Mouse (Mus musculus): ENCODE measurements around the gene Nr1d1.

DNA sequence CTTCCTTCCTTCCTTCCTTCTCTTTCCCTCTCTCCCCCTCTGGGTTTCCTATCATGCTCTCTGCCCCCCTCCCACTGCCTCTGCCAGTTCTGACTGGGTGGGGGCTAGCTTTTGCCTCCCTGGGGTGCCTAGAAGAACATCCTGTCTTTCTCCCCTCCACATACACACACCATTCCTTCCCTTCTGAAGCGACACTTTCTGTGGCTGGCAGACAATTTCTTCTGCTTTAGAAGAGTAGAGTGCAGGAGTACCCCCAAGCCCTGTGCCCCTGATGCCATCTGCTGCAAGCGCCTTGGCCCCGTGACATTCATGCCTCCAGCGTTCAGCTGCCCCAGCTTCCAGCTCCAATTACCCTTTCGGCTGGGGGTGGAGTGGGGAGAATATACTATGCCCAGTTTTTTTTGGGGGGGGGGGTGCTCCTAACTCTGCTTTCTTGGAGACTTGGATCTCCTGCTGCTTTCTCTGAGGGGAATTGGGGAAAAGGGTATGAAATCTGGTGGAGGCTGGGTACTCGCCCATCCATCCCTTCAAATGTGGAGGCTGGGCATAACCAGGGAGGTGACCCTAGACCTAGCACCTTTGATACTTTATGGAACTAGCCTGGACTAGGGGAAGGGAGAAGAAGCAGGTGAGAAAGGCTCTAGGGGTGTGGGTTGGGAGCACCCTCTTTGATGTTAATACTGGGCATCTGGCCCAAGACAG lies 27.2 kb downstream of the Nr1d1 start:
- TF ChIP-seq CTCF (IDR thresholded peaks at IDR 0.05; ENCODE audit: low read depth, low read length) (no peak), GATA2 (IDR thresholded peaks at IDR 0.05; ENCODE audit: borderline replicate concordance, low read depth, low read length) (no peak), GATA1 (IDR thresholded peaks at IDR 0.05; ENCODE audit: borderline replicate concordance, low read length) (no peak), POLR2AphosphoS5 (IDR thresholded peaks at IDR 0.05; ENCODE audit: insufficient replicate concordance, low read depth, low read length) (no peak), TAL1 (conservative IDR thresholded peaks at IDR 0.05; ENCODE audit: low read depth, low read length) (no peak)
